Mouse (Mus musculus): ENCODE data around the gene F830045P16Rik.
A peak's percentile ranks its signal among the peaks of the same experiment; 100 is the strongest.

DNA sequence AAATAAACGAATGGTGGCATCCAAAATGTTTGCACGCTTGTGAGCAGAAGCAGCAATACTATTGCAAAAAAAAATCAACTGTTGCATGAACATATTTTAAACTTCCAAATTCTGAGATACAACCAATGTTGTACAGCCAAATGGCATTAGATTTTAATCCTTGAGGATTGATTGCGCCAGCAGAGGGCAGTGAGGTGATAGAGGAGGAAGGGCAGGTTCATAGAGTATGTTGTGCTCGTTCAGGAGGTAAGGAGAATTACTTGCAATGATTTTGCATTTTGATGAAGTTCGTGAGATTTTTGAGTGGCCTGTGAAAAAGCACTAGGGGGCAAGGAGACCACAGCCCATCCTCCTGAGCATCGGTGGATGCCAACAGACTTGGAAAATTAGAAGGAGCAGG, 33.8 kb downstream of the F830045P16Rik start:
- TF ChIP-seq CTCF (conservative IDR thresholded peaks at IDR 0.05; ENCODE audit: low read length) = peak; percentile 26
- no peak for TF ChIP-seq NANOG (IDR thresholded peaks at IDR 0.05; ENCODE audit: borderline replicate concordance, low read length)
- TF ChIP-seq POU5F1 (IDR thresholded peaks at IDR 0.05; ENCODE audit: borderline replicate concordance, low read length) = no peak
